Mouse (Mus musculus) stomach, embryonic 14.5 days (tissue): ENCODE data around the gene Hebp2. TPM values are rescaled to one million over a fixed set of nuclear protein-coding genes. Genes with fewer than 3 reads are reported as not detected.

Source experiments
- ATAC-seq: fragments of 200-750 bp; cut with Nextera tagmentation; 2 replicates; pipeline ENCODE4 v1.8.0; 2017; ENCODE audit warnings: low read depth, moderate TSS enrichment; ENCODE audit not compliant: insufficient number of reproducible peaks, insufficient read depth, low FRiP score
- H3K27ac ChIP-seq: fragments of 300-500 bp; sonication (generic); 2 replicates; pipeline ENCODE4 v1.5.1; 2014; ENCODE audit warnings: mild to moderate bottlenecking, low read length, moderate library complexity, mixed read lengths
- H3K27me3 ChIP-seq: fragments of 300-500 bp; sonication (generic); 2 replicates; pipeline ENCODE4 v1.6.1; 2014; ENCODE audit warnings: low read length, control low read depth, mixed read lengths; ENCODE audit not compliant: control insufficient read depth, insufficient read depth
- H3K36me3 ChIP-seq: fragments of 300-500 bp; sonication (generic); 2 replicates; pipeline ENCODE4 v1.6.1; 2014; ENCODE audit warnings: mild to moderate bottlenecking, control low read depth, low read length, moderate library complexity, mixed read lengths; ENCODE audit not compliant: control insufficient read depth, insufficient read depth
- H3K4me1 ChIP-seq: fragments of 300-500 bp; sonication (generic); 2 replicates; pipeline ENCODE4 v1.6.1; 2014; ENCODE audit warnings: low read length, control low read depth, mixed read lengths; ENCODE audit not compliant: control insufficient read depth, insufficient read depth
- H3K4me2 ChIP-seq: fragments of 300-500 bp; sonication (generic); replicated peaks from 2 replicates; pipeline ENCODE4 v1.6.1; 2014; ENCODE audit warnings: low read depth, low read length, control low read depth
- H3K4me3 ChIP-seq: fragments of 300-500 bp; sonication (generic); 2 replicates; pipeline ENCODE4 v1.5.1; 2014; ENCODE audit warnings: low read depth, low read length, control low read depth
- H3K9ac ChIP-seq: fragments of 300-500 bp; sonication (generic); replicated peaks from 2 replicates; pipeline ENCODE4 v1.6.1; 2014; ENCODE audit warnings: low read depth, mild to moderate bottlenecking, control low read depth, low read length, moderate library complexity, mixed read lengths
- H3K9me3 ChIP-seq: fragments of 300-500 bp; sonication (generic); 2 replicates; pipeline ENCODE4 v1.6.1; 2016; ENCODE audit warnings: low read depth, low read length, control low read depth; ENCODE audit not compliant: control insufficient read depth
- WGBS: fragments of 180-500 bp; shearing (Covaris S2); extraction: QIAGEN DNeasy Blood & Tissue Kit; methylation state at CpG from one replicate; pipeline ENCODE4 v1.1.7; 2014; 5-methylcytosine and 5-hydroxymethylcytosine counted together
- polyA plus RNA-seq: library from polyadenylated mRNA; unstranded; fragments of >200 nt; fragmentation: Nextera tagmentation; extraction: Ambion mirVana; gene quantifications from 2 replicates; pipeline ENCODE4 v1.2.1, GENCODE M21; 2014

Hebp2 gene
- polyA plus RNA-seq, 1 experiment from 2014 or later, result 35.4 TPM

- ATAC-seq, result no peak
- 71% methylated on average over 2 of the region's 2 CpGs for WGBS
Observed at GRCm38 (mm10) chr10:18507869-18508473, 37.9 kb downstream of the Hebp2 start.

DNA sequence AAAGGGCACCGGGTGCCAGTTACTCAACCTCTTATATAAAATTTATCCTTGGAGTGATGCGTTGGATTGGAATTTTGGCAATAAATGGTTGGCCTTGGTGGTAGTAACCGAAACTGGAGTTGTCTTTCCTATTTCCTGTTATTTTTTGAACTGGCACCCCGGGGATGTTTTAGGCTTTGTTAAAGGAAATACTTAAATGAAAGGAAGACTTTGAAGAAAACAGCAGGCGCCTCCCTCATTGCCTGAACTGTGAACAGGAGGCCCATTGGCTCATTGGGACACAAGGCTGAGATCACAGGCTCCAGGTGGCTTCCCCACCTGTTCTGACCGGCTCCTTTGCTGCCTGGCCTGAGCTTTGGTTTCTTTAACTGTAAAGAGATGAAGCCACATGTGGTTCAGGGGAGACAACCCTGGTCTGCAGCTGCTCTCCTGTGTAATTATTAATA, 39.4 kb downstream of the Hebp2 start:
- ATAC-seq, result no peak
- H3K4me3 ChIP-seq, result no peak overlapping the region
- H3K27ac ChIP-seq, result no peak overlapping the region
- WGBS, result 72% methylated on average over 6 of the region's 6 CpGs
- H3K9me3 ChIP-seq, result no peaks in the 10 kb centered on the region
- no peaks in the 10 kb centered on the region for H3K4me1 ChIP-seq
- H3K27me3 ChIP-seq, result no peaks in the 10 kb centered on the region
- H3K9ac ChIP-seq, result no peak overlapping the region
- no peak overlapping the region for H3K4me2 ChIP-seq
- H3K36me3 ChIP-seq, result no peaks in the 10 kb centered on the region

More at GRCm38 (mm10) chr10:18507869-18508473, 37.9 kb downstream of the Hebp2 start:
- no peak overlapping the region for H3K4me3 ChIP-seq
- no peak overlapping the region for H3K4me2 ChIP-seq
- H3K36me3 ChIP-seq, result no peaks in the 10 kb centered on the region
- H3K27ac ChIP-seq, result no peak overlapping the region
- no peaks in the 10 kb centered on the region for H3K4me1 ChIP-seq
- no peaks in the 10 kb centered on the region for H3K27me3 ChIP-seq
- no peak overlapping the region for H3K9ac ChIP-seq
- H3K9me3 ChIP-seq, result no peaks in the 10 kb centered on the region

DNA sequence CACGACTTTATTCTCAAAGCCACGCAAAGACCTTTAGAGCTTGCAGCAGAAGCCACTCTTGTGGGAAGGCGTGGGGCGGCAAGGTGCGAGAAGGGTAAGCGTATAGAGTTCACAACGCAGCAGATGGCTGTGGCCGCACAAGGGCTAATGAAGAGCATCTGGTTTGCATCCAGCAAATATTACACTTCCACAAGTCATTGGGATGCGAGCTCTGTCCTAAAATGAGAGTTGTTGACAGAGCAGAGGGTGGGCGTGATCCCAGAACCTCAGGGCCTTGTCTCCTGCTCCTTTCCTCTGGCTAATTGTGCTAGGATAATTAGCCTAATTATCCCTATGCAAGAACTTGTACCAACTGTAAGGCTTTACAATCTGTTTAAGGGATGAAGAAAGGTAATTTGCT, 40.2 kb downstream of the Hebp2 start:
- 72% methylated on average over 10 of the region's 10 CpGs for WGBS
- ATAC-seq, result no peak
- Histone ChIP-seq H3K27me3 (no peaks in the 10 kb centered on the region), H3K4me2 (no peak overlapping the region), H3K9ac (no peak overlapping the region), H3K4me3 (no peak overlapping the region), H3K36me3 (no peaks in the 10 kb centered on the region), H3K4me1 (no peaks in the 10 kb centered on the region), H3K27ac (no peak overlapping the region), H3K9me3 (no peaks in the 10 kb centered on the region)

DNA sequence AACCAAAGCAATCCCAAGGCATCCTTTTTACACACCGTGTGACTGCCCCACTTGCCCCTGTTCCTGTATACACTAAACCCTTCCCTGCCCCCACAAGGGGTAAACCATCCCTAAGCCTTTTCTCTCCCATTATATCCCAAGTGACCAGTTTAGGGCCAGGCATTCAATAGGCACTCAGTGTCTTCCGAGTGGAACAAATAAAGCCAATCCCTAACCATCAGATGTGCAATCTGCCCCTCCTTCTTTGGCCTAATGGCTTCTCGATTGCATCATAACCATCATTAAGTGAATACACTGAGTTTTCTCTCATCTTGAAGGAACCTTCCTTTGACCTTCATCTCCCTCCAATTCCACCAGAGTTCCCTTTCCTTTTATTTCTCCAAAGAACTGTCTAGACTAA, 43.9 kb downstream of the Hebp2 start:
- ATAC-seq, result no peak
- 92% methylated on average over 3 of the region's 3 CpGs for WGBS
- no peaks in the 10 kb centered on the region for H3K27me3 ChIP-seq
- no peaks in the 10 kb centered on the region; the same call in 1 of the 2 replicates for H3K36me3 ChIP-seq
- H3K27ac ChIP-seq, result no peak overlapping the region
- no peak overlapping the region for H3K4me2 ChIP-seq
- H3K9ac ChIP-seq, result no peak overlapping the region
- no peak overlapping the region for H3K4me3 ChIP-seq
- H3K4me1 ChIP-seq, result no peaks in the 10 kb centered on the region
- H3K9me3 ChIP-seq, result no peaks in the 10 kb centered on the region

GRCm38 (mm10) chr10:18497066-18497465, 48.8 kb downstream of the Hebp2 start:
- ATAC-seq, result no peak
- Histone ChIP-seq H3K4me1 (no peaks in the 10 kb centered on the region), H3K9ac (no peak overlapping the region), H3K4me2 (no peak overlapping the region), H3K27me3 (no peaks in the 10 kb centered on the region), H3K9me3 (no peaks in the 10 kb centered on the region), H3K4me3 (no peak overlapping the region), H3K36me3 (no peaks in the 10 kb centered on the region; the same call in 1 of the 2 replicates), H3K27ac (no peak overlapping the region)
- WGBS, result 80% methylated on average over 7 of the region's 7 CpGs

GRCm38 (mm10) chr10:18494249-18494648, 51.6 kb downstream of the Hebp2 start:
- no peak overlapping the region for H3K9ac ChIP-seq
- ATAC-seq, result no peak
- H3K4me3 ChIP-seq, result no peak overlapping the region
- no peak overlapping the region for H3K27ac ChIP-seq
- no peaks in the 10 kb centered on the region for H3K9me3 ChIP-seq
- no peaks in the 10 kb centered on the region for H3K27me3 ChIP-seq
- 50% methylated on average over 7 of the region's 7 CpGs for WGBS
- H3K4me2 ChIP-seq, result no peak overlapping the region
- H3K36me3 ChIP-seq, result no peaks in the 10 kb centered on the region; the same call in 1 of the 2 replicates
- no peaks in the 10 kb centered on the region for H3K4me1 ChIP-seq

- H3K4me1 ChIP-seq, result no peaks in the 10 kb centered on the region
- no peaks in the 10 kb centered on the region for H3K27me3 ChIP-seq
- no peaks in the 10 kb centered on the region; the same call in 1 of the 2 replicates for H3K36me3 ChIP-seq
- WGBS, result 83% methylated on average over 11 of the region's 11 CpGs
- H3K9ac ChIP-seq, result no peak overlapping the region
- H3K9me3 ChIP-seq, result no peaks in the 10 kb centered on the region
- ATAC-seq, result no peak
- no peak overlapping the region for H3K4me2 ChIP-seq
- H3K4me3 ChIP-seq, result no peak overlapping the region
- H3K27ac ChIP-seq, result no peak overlapping the region
Observed at GRCm38 (mm10) chr10:18493010-18493894, 52.6 kb downstream of the Hebp2 start.

GRCm38 (mm10) chr10:18491952-18492351, 53.9 kb downstream of the Hebp2 start:
- H3K4me1 ChIP-seq, result no peaks in the 10 kb centered on the region
- no peak overlapping the region for H3K9ac ChIP-seq
- ATAC-seq, result no peak
- 72% methylated on average over 4 of the region's 4 CpGs for WGBS
- no peaks in the 10 kb centered on the region for H3K36me3 ChIP-seq
- H3K4me3 ChIP-seq, result no peak overlapping the region
- H3K27me3 ChIP-seq, result no peaks in the 10 kb centered on the region
- H3K9me3 ChIP-seq, result no peaks in the 10 kb centered on the region
- H3K27ac ChIP-seq, result no peak overlapping the region
- H3K4me2 ChIP-seq, result no peak overlapping the region
